In the genomic region with DNA sequence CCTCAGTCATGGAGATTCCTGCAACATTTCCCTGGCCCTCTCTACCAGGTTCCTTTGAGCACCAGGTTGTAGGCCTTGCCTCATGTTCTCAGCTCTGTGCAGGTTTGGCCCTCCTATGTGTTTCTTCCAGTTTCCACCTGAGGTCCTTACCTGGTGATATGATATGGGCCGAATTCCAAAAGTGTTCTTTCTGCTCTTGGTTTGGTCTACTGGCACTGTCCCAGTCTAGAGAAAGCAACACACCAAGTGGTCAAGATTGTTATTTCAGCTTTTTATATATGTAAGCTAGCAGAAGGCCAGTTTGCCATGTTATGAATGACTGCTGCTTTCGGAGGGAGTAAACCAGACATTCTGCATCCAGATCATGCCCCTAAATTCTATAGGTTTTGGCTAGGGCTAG, we compare ENCODE assay signal across 8 mouse cellular contexts. TPM values are rescaled to one million over a fixed set of nuclear protein-coding genes. Genes with fewer than 3 reads are reported as not detected.
DNase-seq lines count a peak whose midpoint lies in the region; ATAC-seq and TF ChIP-seq lines count a peak whose summit lies in the region.

No protein-coding gene starts in this region.

- no peaks in the 10 kb centered on the region for H3K27me3 ChIP-seq in cerebellum, adult 2 months (ENCODE audit: control insufficient read depth, insufficient read depth, low read length)
- no peaks in the 10 kb centered on the region for H3K27me3 ChIP-seq in lung, embryonic 16.5 days (ENCODE audit: control insufficient read depth, insufficient read depth, low read depth, low read length)
- H3K27me3 ChIP-seq in limb, embryonic 15.5 days: no peaks in the 10 kb centered on the region
- no peaks in the 10 kb centered on the region for H3K27me3 ChIP-seq in stomach, embryonic 16.5 days (ENCODE audit: control insufficient read depth, insufficient read depth, low read length)

- H3K4me3 ChIP-seq in cerebellum, adult 2 months (replicated peaks; ENCODE audit: insufficient read depth, low read depth, low read length): peak overlapping the region; percentile 82
- peak overlapping the region; percentile 92; the same call in 1 of the 2 replicates for H3K4me3 ChIP-seq in lung, embryonic 16.5 days (ENCODE audit: low read length)
- H3K4me3 ChIP-seq in limb, embryonic 15.5 days: peak overlapping the region; percentile 82; the same call in 1 of the 2 replicates
- no peak overlapping the region; the same call in 1 of the 2 replicates for H3K4me3 ChIP-seq in stomach, embryonic 16.5 days (replicated peaks; ENCODE audit: low read length)

- no peak for TF ChIP-seq CTCF in cerebellum, adult 2 months (IDR thresholded peaks at IDR 0.05; ENCODE audit: borderline replicate concordance, insufficient read depth, low read depth, low read length)

- no peak; the same call in 1 of the 2 replicates for ATAC-seq in lung, embryonic 16.5 days (ENCODE audit: low read depth)
- peak; percentile 7; the same call in 1 of the 2 replicates for ATAC-seq in limb, embryonic 15.5 days (ENCODE audit: insufficient number of reproducible peaks, low FRiP score, low TSS enrichment, low read depth)
- ATAC-seq in stomach, embryonic 16.5 days (ENCODE audit: insufficient read depth, low FRiP score): no peak; the same call in none of the 2 replicates

- no peaks in the 10 kb centered on the region for H3K9me3 ChIP-seq in lung, embryonic 16.5 days (ENCODE audit: control insufficient read depth, low read length)
- no peaks in the 10 kb centered on the region for H3K9me3 ChIP-seq in limb, embryonic 15.5 days
- no peaks in the 10 kb centered on the region for H3K9me3 ChIP-seq in stomach, embryonic 16.5 days (replicated peaks; ENCODE audit: control insufficient read depth, low read length)

- 72% methylated on average over 2 of the region's 2 CpGs for WGBS in cerebellum, adult 2 months
- 68% methylated on average over 2 of the region's 2 CpGs for WGBS in lung, embryonic 16.5 days
- 70% methylated on average over 2 of the region's 2 CpGs for WGBS in limb, embryonic 15.5 days
- 76% methylated on average over 2 of the region's 2 CpGs for WGBS in stomach, embryonic 16.5 days

- H3K4me1 ChIP-seq in cerebellum, adult 2 months (ENCODE audit: control insufficient read depth, insufficient read depth, low read length): peaks cover 4% of the 10 kb centered on the region; the same call in 1 of the 2 replicates
- H3K4me1 ChIP-seq in lung, embryonic 16.5 days (replicated peaks; ENCODE audit: control insufficient read depth, insufficient read depth, low read length): peaks cover 30% of the 10 kb centered on the region
- peaks cover 35% of the 10 kb centered on the region for H3K4me1 ChIP-seq in limb, embryonic 15.5 days
- H3K4me1 ChIP-seq in stomach, embryonic 16.5 days (ENCODE audit: control insufficient read depth, insufficient read depth, low read length): peaks cover 27% of the 10 kb centered on the region

- 0 out of 2 replicates have a peak overlapping the region, but pooled peaks have one; percentile 74 for H3K27ac ChIP-seq in cerebellum, adult 2 months (ENCODE audit: insufficient read depth, low read length)
- H3K27ac ChIP-seq in lung, embryonic 16.5 days (ENCODE audit: low read length): peak overlapping the region; percentile 91
- peak overlapping the region; percentile 94 for H3K27ac ChIP-seq in limb, embryonic 15.5 days
- H3K27ac ChIP-seq in stomach, embryonic 16.5 days (ENCODE audit: low read length): peak overlapping the region; percentile 95

- no peak for DNase-seq in cerebellum, adult 2 months
- DNase-seq in cerebellum, postnatal 25 days: no peak
- DNase-seq in lung, postnatal 10 days: no peak
- DNase-seq in urinary bladder, postnatal 14 days (ENCODE audit: low spot score): no peak
- DNase-seq in layer of hippocampus, postnatal 10 days (ENCODE audit: low spot score in 2 of 2): no peak

- peak overlapping the region; percentile 96 for H3K4me2 ChIP-seq in lung, embryonic 16.5 days (ENCODE audit: low read depth, low read length)
- peak overlapping the region; percentile 76 for H3K4me2 ChIP-seq in limb, embryonic 15.5 days
- H3K4me2 ChIP-seq in stomach, embryonic 16.5 days (ENCODE audit: low read depth, low read length): peak overlapping the region; percentile 64

- no peak overlapping the region for H3K9ac ChIP-seq in lung, embryonic 16.5 days (ENCODE audit: low read length)
- H3K9ac ChIP-seq in limb, embryonic 15.5 days: no peak overlapping the region
- peak overlapping the region; percentile 97; the same call in 1 of the 2 replicates for H3K9ac ChIP-seq in stomach, embryonic 16.5 days (ENCODE audit: low read length)

- TF ChIP-seq POLR2A in cerebellum, adult 2 months (IDR thresholded peaks at IDR 0.05; ENCODE audit: borderline replicate concordance, insufficient read depth, low read length): no peak

- no peaks in the 10 kb centered on the region for H3K36me3 ChIP-seq in lung, embryonic 16.5 days (ENCODE audit: control insufficient read depth, insufficient read depth, low read length)
- no peaks in the 10 kb centered on the region for H3K36me3 ChIP-seq in limb, embryonic 15.5 days
- no peaks in the 10 kb centered on the region for H3K36me3 ChIP-seq in stomach, embryonic 16.5 days (ENCODE audit: control insufficient read depth, insufficient read depth, low read length)

RNA-seq across cellular contexts. Expression of gene Zfp704, which starts 0.5 kb away (rescaled TPM):
- polyA plus RNA-seq in cerebellum, adult 2 months (2012; rRNA removed): 13.1 and 14.5 TPM in 2 replicates
- polyA plus RNA-seq in lung, embryonic 16.5 days (2015; fragmentation: Nextera tagmentation; extraction: Ambion mirVana): 8.9 and 9.0 TPM in 2 replicates
- 8.6 and 9.4 TPM in 2 replicates for polyA plus RNA-seq in limb, embryonic 15.5 days (2015; fragmentation: Nextera tagmentation; extraction: Ambion mirVana)
- polyA plus RNA-seq in stomach, embryonic 16.5 days (2015; fragmentation: Nextera tagmentation; extraction: Ambion mirVana): 8.5 and 9.5 TPM in 2 replicates
- total RNA-seq in layer of hippocampus, postnatal 10 days (2021): 10 to 100 TPM; 48.3 to 48.8 TPM
